Mouse (Mus musculus) G1E (cell line): Measurements from ENCODE around the gene Ap5b1. TPM values are rescaled to one million over a fixed set of nuclear protein-coding genes. Genes with fewer than 3 reads are reported as not detected.

Source experiments
- ATAC-seq: 2 replicates; pipeline ENCODE4 v1.8.0; 2016; ENCODE audit warnings: mild to moderate bottlenecking; ENCODE audit not compliant: insufficient number of reproducible peaks, poor library complexity, low FRiP score, severe bottlenecking; ENCODE audit errors: extremely low read depth
- DNase-seq: peaks from one replicate; pipeline ENCODE4 v3.0.0; 2012; ENCODE audit warnings: low spot score
- H3K27me3 ChIP-seq: 2 replicates; pipeline ENCODE4 v1.6.1; 2012; ENCODE audit warnings: mild to moderate bottlenecking, low read length, inconsistent platforms; ENCODE audit not compliant: insufficient read depth
- H3K36me3 ChIP-seq: replicated peaks from 2 replicates; pipeline ENCODE3; 2012; ENCODE audit warnings: mild to moderate bottlenecking, inconsistent platforms
- H3K4me1 ChIP-seq: 2 replicates; pipeline ENCODE4 v1.6.1; 2012; ENCODE audit warnings: low read depth, low read length, inconsistent platforms, mixed read lengths; ENCODE audit not compliant: insufficient read depth
- H3K4me3 ChIP-seq: 2 replicates; pipeline ENCODE4 v1.5.1; 2012; ENCODE audit warnings: low read depth, mild to moderate bottlenecking, inconsistent platforms, low read length, moderate library complexity, mixed read lengths
- H3K9me3 ChIP-seq: replicated peaks from 2 replicates; pipeline ENCODE4 v1.6.1; 2012; ENCODE audit warnings: inconsistent platforms
- CTCF ChIP-seq: IDR thresholded peaks from 2 replicates; pipeline ENCODE4 v1.5.1; 2012; ENCODE audit warnings: low read depth, low read length, inconsistent platforms, mixed read lengths
- GATA1 ChIP-seq: IDR thresholded peaks from 2 replicates; pipeline ENCODE4 v1.6.1; 2012; ENCODE audit warnings: borderline replicate concordance, low read length, inconsistent platforms, mixed read lengths
- GATA2 ChIP-seq: IDR thresholded peaks from 2 replicates; pipeline ENCODE4 v1.6.1; 2012; ENCODE audit warnings: low read depth, low read length, inconsistent platforms, borderline replicate concordance
- POLR2AphosphoS5 ChIP-seq: IDR thresholded peaks from 2 replicates; pipeline ENCODE4 v1.6.1; 2012; ENCODE audit warnings: low read depth, low read length, inconsistent platforms; ENCODE audit not compliant: insufficient replicate concordance
- TAL1 ChIP-seq: conservative IDR thresholded peaks from 2 replicates; pipeline ENCODE4 v1.6.1; 2012; ENCODE audit warnings: low read depth, low read length, inconsistent platforms, mixed read lengths
- polyA plus RNA-seq: library from polyadenylated mRNA; stranded (reverse); fragments of >175 nt; gene quantifications from 2 replicates; pipeline ENCODE4 v1.2.3, GENCODE M21; 2012
- total RNA-seq, 2 experiments: library from RNA; stranded (forward) in 1 of 2; stranded (reverse) in 1 of 2; fragments of 200-1000 nt in 1 of 2; fragments of >200 nt in 1 of 2; fragmentation: Nextera tagmentation in 1 of 2; gene quantifications; 2 replicates each; pipeline ENCODE4 v1.2.3; 2014 to 2017

Ap5b1 gene
- 8.5 and 11.0 TPM in 2 replicates for total RNA-seq (2014; fragmentation: Nextera tagmentation)
- total RNA-seq (2017), result 5.5 and 6.5 TPM in 2 replicates
- polyA plus RNA-seq, result 15.5 and 16.4 TPM in 2 replicates

GRCm38 (mm10) chr19:5567534-5568469 lies at the start of gene Ap5b1:
Ap5b1 (plus strand) TSS chr19:5568025.
- DNase-seq, result peak; percentile 96
- peaks cover 48% of the 10 kb centered on the region for H3K4me1 ChIP-seq
- TF ChIP-seq GATA2 (no peak), CTCF (peak; percentile 88)
- H3K4me3 ChIP-seq, result peak within 1 kb of the TSS; percentile 83
- peaks cover 40% of the 10 kb centered on the region for H3K36me3 ChIP-seq
- peaks cover 16% of the 10 kb centered on the region for H3K27me3 ChIP-seq
- no peaks in the 10 kb centered on the region for H3K9me3 ChIP-seq
- ATAC-seq, result peak; percentile 30; the same call in 1 of the 2 replicates

GRCm38 (mm10) chr19:5518721-5519120 lies 49.1 kb upstream of the Ap5b1 start:
- no peak for ATAC-seq
- Histone ChIP-seq H3K4me3 (no peak overlapping the region), H3K4me1 (peaks cover 25% of the 10 kb centered on the region), H3K36me3 (no peaks in the 10 kb centered on the region), H3K27me3 (peaks cover 14% of the 10 kb centered on the region), H3K9me3 (no peaks in the 10 kb centered on the region)
- no peak for DNase-seq
- no peak for TF ChIP-seq GATA1

- ATAC-seq (no peak), DNase-seq (no peak)
- no peaks in the 10 kb centered on the region for H3K36me3 ChIP-seq
- TF ChIP-seq GATA2 (no peak), GATA1 (no peak), CTCF (no peak), TAL1 (no peak), POLR2AphosphoS5 (no peak)
- no peak overlapping the region for H3K4me3 ChIP-seq
- peaks cover 17% of the 10 kb centered on the region for H3K4me1 ChIP-seq
- H3K27me3 ChIP-seq, result peaks cover 30% of the 10 kb centered on the region
- H3K9me3 ChIP-seq, result no peaks in the 10 kb centered on the region
Observed at GRCm38 (mm10) chr19:5525204-5525603, 42.6 kb upstream of the Ap5b1 start.

GRCm38 (mm10) chr19:5529325-5530137 lies 38.3 kb upstream of the Ap5b1 start:
- peak overlapping the region; percentile 58; the same call in 1 of the 2 replicates for H3K4me3 ChIP-seq
- DNase-seq (peak; percentile 89), ATAC-seq (peak; percentile 68)
- peaks cover 41% of the 10 kb centered on the region for H3K27me3 ChIP-seq
- TF ChIP-seq TAL1 (no peak), CTCF (peak; percentile 94)
- H3K4me1 ChIP-seq, result peaks cover 13% of the 10 kb centered on the region
- H3K9me3 ChIP-seq, result no peaks in the 10 kb centered on the region
- H3K36me3 ChIP-seq, result no peaks in the 10 kb centered on the region

GRCm38 (mm10) chr19:5530138-5530524 lies 37.7 kb upstream of the Ap5b1 start:
- Histone ChIP-seq H3K4me1 (peaks cover 13% of the 10 kb centered on the region), H3K4me3 (no peak overlapping the region), H3K9me3 (no peaks in the 10 kb centered on the region), H3K27me3 (peaks cover 41% of the 10 kb centered on the region), H3K36me3 (no peaks in the 10 kb centered on the region)
- DNase-seq (no peak), ATAC-seq (no peak)
- TF ChIP-seq GATA1 (no peak), POLR2AphosphoS5 (no peak), TAL1 (no peak), CTCF (no peak)

GRCm38 (mm10) chr19:5532520-5532919 lies 35.3 kb upstream of the Ap5b1 start:
- DNase-seq (no peak), ATAC-seq (no peak)
- Histone ChIP-seq H3K9me3 (no peaks in the 10 kb centered on the region), H3K27me3 (peaks cover 46% of the 10 kb centered on the region), H3K4me1 (peaks cover 11% of the 10 kb centered on the region), H3K4me3 (no peak overlapping the region), H3K36me3 (no peaks in the 10 kb centered on the region)
- TF ChIP-seq GATA2 (no peak), POLR2AphosphoS5 (no peak), TAL1 (no peak), CTCF (no peak), GATA1 (no peak)
